Mouse (Mus musculus): ENCODE measurements around the gene Pla1a. TPM values are rescaled to one million over a fixed set of nuclear protein-coding genes. Genes with fewer than 3 reads are reported as not detected.

Gene Pla1a
- not detected for total RNA-seq (2023)

DNA sequence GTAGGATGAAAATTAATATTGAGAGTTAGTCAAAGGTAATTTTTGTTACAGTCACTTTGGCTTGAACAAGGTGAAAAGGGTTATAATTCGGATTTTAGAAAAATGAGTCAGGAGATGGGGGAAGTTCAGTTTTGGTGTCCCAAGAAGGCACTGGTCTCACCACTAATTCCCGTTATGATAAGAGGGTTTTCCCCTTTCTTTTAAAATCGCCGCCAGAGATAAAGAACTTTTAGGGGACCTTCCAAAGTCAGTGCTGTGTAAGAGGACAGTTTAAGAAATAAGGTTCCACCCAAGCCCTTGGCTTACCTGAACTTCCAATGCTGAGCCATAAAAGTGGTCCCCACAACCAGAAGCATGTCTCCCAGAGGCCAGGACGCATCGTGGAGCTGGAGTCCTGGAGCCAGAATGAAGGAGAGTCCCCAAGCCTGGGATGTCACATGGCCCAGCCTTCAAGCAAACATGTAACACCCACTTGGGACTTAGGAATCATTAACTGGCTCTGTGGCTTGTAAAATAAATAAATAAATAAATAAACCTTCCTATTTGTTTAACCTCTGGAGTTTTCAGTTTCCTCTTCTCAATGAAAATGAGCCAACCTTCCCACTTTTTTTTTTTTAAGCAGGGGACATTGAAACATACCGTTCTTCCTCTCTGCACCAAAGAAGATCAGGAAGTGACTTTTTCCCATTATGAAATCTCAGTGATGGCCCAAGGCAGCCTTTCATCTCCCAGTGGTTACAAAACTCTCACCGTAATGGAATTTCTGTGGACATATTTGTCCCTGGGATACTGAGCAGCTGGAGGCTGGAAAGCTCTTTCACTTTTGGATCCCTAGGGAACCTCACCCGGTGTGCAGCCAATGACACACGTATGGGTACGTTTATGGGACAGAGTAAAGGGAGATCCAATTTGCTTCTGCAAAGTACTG lies at the start of gene Pla1a:
Gene Pla1a, minus strand, starts transcription at position 648 of the 928 bp plus-strand sequence.

DNA sequence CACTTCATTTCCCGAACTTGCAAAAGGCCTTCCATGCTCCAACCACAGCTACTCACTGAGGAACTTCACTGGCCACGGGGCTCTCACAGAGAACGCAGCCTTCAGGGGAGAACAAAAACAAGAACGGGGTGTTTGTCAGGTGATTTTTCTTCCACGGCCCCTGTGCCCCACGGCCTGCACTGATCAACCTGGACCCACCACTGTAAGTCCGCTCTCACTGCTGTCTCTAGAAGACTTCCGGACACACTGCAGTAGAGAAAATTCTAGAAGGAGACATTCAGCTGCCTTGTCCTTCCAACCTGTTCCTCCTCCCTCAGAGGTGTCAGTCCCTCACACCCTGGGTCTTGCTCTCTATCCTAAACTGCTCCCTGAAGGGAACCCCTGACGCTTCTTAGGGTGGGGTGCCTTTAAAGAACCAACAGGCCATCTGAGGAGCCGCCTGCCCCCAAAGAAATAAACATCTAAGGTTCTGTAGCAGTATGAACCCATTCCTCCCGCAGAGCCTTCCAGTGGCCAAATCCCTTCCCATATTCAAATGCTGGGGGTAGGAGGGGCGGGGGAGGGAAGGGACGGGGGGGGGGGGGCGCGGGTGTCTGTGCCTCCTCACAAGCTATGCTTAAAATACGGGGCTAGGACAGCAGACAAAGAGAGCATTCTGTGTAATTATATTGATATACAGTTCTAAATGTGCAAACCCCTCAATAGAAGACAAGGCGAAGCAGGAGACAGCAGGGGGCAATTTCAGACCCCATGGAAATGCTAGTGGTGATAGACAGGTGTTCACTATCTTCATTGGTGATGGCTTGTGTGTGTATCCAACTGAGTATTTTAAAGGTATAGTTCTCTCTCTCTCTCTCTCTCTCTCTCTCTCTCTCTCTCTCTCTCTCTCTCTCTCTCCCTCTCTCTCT lies 22.8 kb upstream of the Pla1a start, which contains the start of gene Cd80:
Gene Cd80, plus strand, starts transcription at position 51 of the 908 bp plus-strand sequence.

GRCm38 (mm10) chr16:38452442-38453202 lies 19.7 kb upstream of the Pla1a start, which contains the start of gene Adprh:
Adprh (minus strand) TSS chr16:38452703.

DNA sequence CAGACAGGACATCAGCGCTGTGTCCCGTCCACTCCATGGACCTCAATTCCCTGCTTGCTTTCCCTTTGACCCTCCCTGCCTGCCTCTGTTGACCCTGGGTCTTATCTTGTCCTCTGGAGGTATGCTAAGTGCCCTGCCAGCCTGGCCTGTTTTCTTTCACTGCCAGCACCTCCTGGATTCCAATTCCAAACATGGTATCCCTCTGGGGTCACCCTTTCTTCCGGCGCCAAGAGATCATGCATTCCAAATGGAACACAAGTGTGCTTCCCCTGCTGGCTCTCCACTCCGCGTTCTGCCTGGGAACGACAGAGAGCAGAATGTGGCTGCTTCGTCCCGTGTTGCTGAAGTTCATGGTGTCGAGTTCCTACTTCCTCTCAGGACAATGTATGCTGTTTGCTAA lies 71.0 kb downstream of the Pla1a start, which contains the start of gene Popdc2:
Gene Popdc2, plus strand, starts transcription at position 277 of the 400 bp plus-strand sequence.

DNA sequence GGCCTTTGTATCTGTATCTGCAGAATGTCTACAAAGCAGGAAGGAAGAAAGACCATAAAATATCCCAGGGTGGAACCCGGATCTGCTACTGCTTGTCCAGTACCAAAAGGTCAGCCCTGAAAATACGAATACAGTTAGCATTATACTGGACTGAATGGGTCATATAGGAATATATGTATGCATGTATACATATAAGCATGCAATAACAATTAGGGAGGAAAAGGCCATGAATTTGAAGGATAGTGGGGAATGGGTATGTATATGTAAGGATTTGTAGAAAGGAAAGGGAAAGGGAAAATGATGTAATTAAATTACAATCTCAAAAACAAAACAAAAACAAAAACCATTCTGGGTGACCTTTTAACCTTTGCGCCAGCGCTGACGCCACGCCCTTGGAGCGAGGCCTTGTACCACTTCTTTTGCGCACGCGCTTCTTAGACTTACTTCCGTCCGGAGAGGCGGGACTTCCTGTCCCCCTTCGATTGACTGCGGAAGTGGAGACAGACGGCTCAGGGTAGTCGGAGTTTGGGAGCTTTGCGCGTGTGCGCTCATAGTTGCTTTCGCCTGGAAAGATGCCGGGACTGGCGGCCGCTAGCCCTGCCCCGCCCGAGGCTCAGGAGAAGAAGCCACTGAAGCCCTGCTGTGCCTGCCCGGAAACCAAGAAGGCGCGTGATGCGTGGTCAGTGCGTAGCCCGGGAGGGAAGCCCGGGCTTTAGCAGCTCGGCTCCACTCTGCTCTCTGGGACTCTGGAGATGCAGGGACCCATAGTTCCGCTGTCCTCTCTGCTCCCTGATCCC lies 86.2 kb downstream of the Pla1a start, which contains the start of the genes Cox17 and Gm21987:
Gene Cox17, plus strand, starts transcription at position 463 of the 797 bp plus-strand sequence.
Gene Gm21987, plus strand, starts transcription at position 512 of the 797 bp plus-strand sequence.

Other genes with a start within 250 kb of the Pla1a start
- gene Nr1i2, start 138.3 kb downstream of the Pla1a start, total RNA-seq (2023), result not detected
- gene Maats1, start 91.0 kb downstream of the Pla1a start, total RNA-seq (2023), result not detected
- gene Cox17, start 86.2 kb downstream of the Pla1a start, total RNA-seq (2023), result 66.4 TPM
- gene Gm21987, start 86.1 kb downstream of the Pla1a start, total RNA-seq (2023), result not detected
- gene Popdc2, start 70.9 kb downstream of the Pla1a start, total RNA-seq (2023), result not detected
- gene Adprh, start 19.6 kb upstream of the Pla1a start, total RNA-seq (2023), result 22.1 TPM
- gene Cd80, start 22.4 kb upstream of the Pla1a start, total RNA-seq (2023), result 1.8 TPM
- gene Timmdc1, start 89.5 kb upstream of the Pla1a start, total RNA-seq (2023), result 14.4 TPM
- 22.0 TPM for gene Poglut1, start 117.1 kb upstream of the Pla1a start, total RNA-seq (2023)
- 50.6 TPM for gene Tmem39a, start 125.6 kb upstream of the Pla1a start, total RNA-seq (2023)

All from CD8-positive naive resting alpha-beta T cell, adult 57 days (primary cell).